Mouse (Mus musculus) MEL (cell line): ENCODE results near the gene Kazn.

Experiments used
- E2F4 ChIP-seq: IDR thresholded peaks from 2 replicates; pipeline ENCODE4 v1.6.1; 2011; ENCODE audit warnings: low read depth, low read length, improper control_type of control experiment, borderline replicate concordance
- MXI1 ChIP-seq: IDR thresholded peaks from 2 replicates; pipeline ENCODE4 v1.6.1; 2011; ENCODE audit warnings: mild to moderate bottlenecking, low read depth, low read length, improper control_type of control experiment
- UBTF ChIP-seq: IDR thresholded peaks from 2 replicates; pipeline ENCODE4 v1.6.1; 2012; ENCODE audit warnings: low read depth, mild to moderate bottlenecking, inconsistent platforms, low read length, improper control_type of control experiment, moderate library complexity, borderline replicate concordance; ENCODE audit not compliant: insufficient read depth

DNA sequence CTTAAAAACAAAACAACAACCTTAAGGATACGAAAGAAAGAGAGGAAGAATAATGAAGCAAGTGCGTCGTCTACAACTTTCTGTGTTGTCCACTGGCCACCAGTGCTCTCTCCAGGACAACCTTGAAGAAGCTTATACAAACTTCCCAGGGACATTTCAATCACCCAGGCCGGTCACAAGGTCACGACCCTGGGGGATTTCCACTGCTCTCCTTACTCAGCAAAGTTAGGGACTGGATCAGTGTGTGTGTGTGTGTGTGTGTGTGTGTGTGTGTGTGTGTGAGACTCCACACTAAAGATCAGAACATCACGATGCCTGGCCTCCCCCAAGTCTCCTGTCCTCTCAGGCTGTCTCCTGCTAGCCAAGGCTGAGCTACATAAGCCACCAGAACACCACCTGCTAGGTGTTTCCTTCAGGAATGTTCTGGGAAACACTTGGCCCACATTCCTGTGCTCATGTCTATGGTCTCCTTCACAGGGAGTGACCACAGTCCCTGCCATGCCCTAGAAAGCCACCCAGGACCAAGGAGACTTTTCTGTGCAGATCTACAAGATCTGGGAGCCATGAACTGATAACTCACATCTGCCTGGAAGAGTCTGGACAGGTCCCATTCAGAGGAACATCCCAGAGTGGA is 3.7 kb upstream of the Kazn start:
- TF ChIP-seq UBTF (no peak), MXI1 (no peak), E2F4 (no peak)
